Mouse (Mus musculus): ENCODE results near the gene Ifit2. TPM values are rescaled to one million over a fixed set of nuclear protein-coding genes. Genes with fewer than 3 reads are reported as not detected.

The Ifit2 gene
- polyA plus RNA-seq, 1 experiment, result 4.0 TPM

- Histone ChIP-seq H3K36me3 (ENCODE audit: control insufficient read depth, insufficient read depth, low read length) (no peaks in the 10 kb centered on the region; the same call in 1 of the 2 replicates), H3K27ac (ENCODE audit: insufficient read depth, low read depth, low read length) (peak overlapping the region; percentile 75), H3K4me3 (ENCODE audit: insufficient read depth, low read depth, low read length) (no peak overlapping the region), H3K4me1 (ENCODE audit: control insufficient read depth, insufficient read depth, low read length) (peaks cover 46% of the 10 kb centered on the region), H3K27me3 (replicated peaks; ENCODE audit: control insufficient read depth, insufficient read depth, low read length) (no peaks in the 10 kb centered on the region)
- TF ChIP-seq POLR2A (IDR thresholded peaks at IDR 0.05; ENCODE audit: low read depth, low read length) (no peak), CTCF (conservative IDR thresholded peaks at IDR 0.05; ENCODE audit: insufficient read depth, insufficient read length, low read depth, low read length) (no peak)
- peak; percentile 51 for DNase-seq
- WGBS, result 41% methylated on average over 3 of the region's 3 CpGs
Measured at GRCm38 (mm10) chr19:34517197-34517596, 33.3 kb upstream of the Ifit2 start.

DNA sequence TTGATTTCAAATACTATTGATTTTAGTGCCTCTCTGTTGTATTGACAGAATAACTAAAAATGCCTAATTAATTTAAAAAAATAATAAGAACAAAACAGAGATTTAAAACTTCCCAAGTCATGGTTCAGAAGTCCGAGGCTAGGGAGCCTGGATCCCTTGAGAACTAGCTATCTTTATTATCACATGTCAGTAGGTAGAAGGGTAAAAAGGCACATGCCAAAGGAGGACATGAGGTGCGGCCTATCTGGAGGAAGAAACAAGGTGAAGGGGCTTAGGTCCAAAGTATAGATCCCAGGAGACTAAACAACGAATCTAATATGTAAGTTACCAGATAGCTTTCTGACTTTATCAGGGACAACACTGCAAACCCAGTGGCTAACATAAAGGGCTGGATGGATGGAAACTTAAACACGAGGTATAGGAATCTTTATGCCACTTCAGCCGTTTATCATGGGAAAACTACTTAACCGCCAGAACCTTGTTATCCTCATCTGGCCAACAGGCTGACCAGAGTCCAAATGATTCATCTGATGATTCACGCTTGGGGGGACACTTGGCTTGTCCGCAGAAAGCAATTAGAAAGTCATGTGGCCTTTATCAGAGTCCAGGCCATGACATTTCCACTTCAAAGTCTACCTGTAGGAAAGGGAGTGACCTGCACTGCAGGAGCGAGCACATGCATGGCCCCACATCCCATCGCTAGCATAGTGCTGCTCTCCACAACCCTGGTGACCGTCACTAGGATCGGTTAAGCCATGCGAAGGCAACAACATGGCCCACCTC, 32.5 kb upstream of the Ifit2 start:
- Histone ChIP-seq H3K4me3 (ENCODE audit: insufficient read depth, low read depth, low read length) (no peak overlapping the region), H3K27me3 (replicated peaks; ENCODE audit: control insufficient read depth, insufficient read depth, low read length) (no peaks in the 10 kb centered on the region), H3K27ac (ENCODE audit: insufficient read depth, low read depth, low read length) (peak overlapping the region; percentile 96), H3K4me1 (ENCODE audit: control insufficient read depth, insufficient read depth, low read length) (peaks cover 46% of the 10 kb centered on the region), H3K36me3 (ENCODE audit: control insufficient read depth, insufficient read depth, low read length) (no peaks in the 10 kb centered on the region; the same call in 1 of the 2 replicates)
- WGBS, result 60% methylated on average over 13 of the region's 13 CpGs
- peak; percentile 90 for DNase-seq
- TF ChIP-seq CTCF (conservative IDR thresholded peaks at IDR 0.05; ENCODE audit: insufficient read depth, insufficient read length, low read depth, low read length) (no peak), POLR2A (IDR thresholded peaks at IDR 0.05; ENCODE audit: low read depth, low read length) (no peak)

- WGBS, result 27% methylated on average over 3 of the region's 3 CpGs
- Histone ChIP-seq H3K4me1 (ENCODE audit: control insufficient read depth, insufficient read depth, low read length) (peaks cover 46% of the 10 kb centered on the region), H3K36me3 (ENCODE audit: control insufficient read depth, insufficient read depth, low read length) (no peaks in the 10 kb centered on the region; the same call in 1 of the 2 replicates), H3K27ac (ENCODE audit: insufficient read depth, low read depth, low read length) (peak overlapping the region; percentile 96), H3K27me3 (replicated peaks; ENCODE audit: control insufficient read depth, insufficient read depth, low read length) (no peaks in the 10 kb centered on the region), H3K4me3 (ENCODE audit: insufficient read depth, low read depth, low read length) (no peak overlapping the region)
- peak; percentile 65 for DNase-seq
- TF ChIP-seq CTCF (conservative IDR thresholded peaks at IDR 0.05; ENCODE audit: insufficient read depth, insufficient read length, low read depth, low read length) (no peak), POLR2A (IDR thresholded peaks at IDR 0.05; ENCODE audit: low read depth, low read length) (no peak)
Measured at GRCm38 (mm10) chr19:34518786-34519185, 31.7 kb upstream of the Ifit2 start.

GRCm38 (mm10) chr19:34519646-34520045, 30.8 kb upstream of the Ifit2 start:
- 48% methylated on average over 3 of the region's 3 CpGs for WGBS
- peak; percentile 63 for DNase-seq
- Histone ChIP-seq H3K4me1 (ENCODE audit: control insufficient read depth, insufficient read depth, low read length) (peaks cover 46% of the 10 kb centered on the region), H3K27me3 (replicated peaks; ENCODE audit: control insufficient read depth, insufficient read depth, low read length) (no peaks in the 10 kb centered on the region), H3K27ac (ENCODE audit: insufficient read depth, low read depth, low read length) (peak overlapping the region; percentile 96), H3K4me3 (ENCODE audit: insufficient read depth, low read depth, low read length) (no peak overlapping the region), H3K36me3 (ENCODE audit: control insufficient read depth, insufficient read depth, low read length) (no peaks in the 10 kb centered on the region; the same call in 1 of the 2 replicates)
- TF ChIP-seq POLR2A (IDR thresholded peaks at IDR 0.05; ENCODE audit: low read depth, low read length) (no peak), CTCF (conservative IDR thresholded peaks at IDR 0.05; ENCODE audit: insufficient read depth, insufficient read length, low read depth, low read length) (no peak)

GRCm38 (mm10) chr19:34520051-34520450, 30.4 kb upstream of the Ifit2 start:
- H3K27ac ChIP-seq (ENCODE audit: insufficient read depth, low read depth, low read length), result peak overlapping the region; percentile 87
- H3K27me3 ChIP-seq (replicated peaks; ENCODE audit: control insufficient read depth, insufficient read depth, low read length), result no peaks in the 10 kb centered on the region
- no peaks in the 10 kb centered on the region; the same call in 1 of the 2 replicates for H3K36me3 ChIP-seq (ENCODE audit: control insufficient read depth, insufficient read depth, low read length)
- peaks cover 46% of the 10 kb centered on the region for H3K4me1 ChIP-seq (ENCODE audit: control insufficient read depth, insufficient read depth, low read length)
- no peak overlapping the region for H3K4me3 ChIP-seq (ENCODE audit: insufficient read depth, low read depth, low read length)
- WGBS, result 36% methylated on average over 4 of the region's 4 CpGs
- TF ChIP-seq POLR2A (IDR thresholded peaks at IDR 0.05; ENCODE audit: low read depth, low read length), result no peak
- TF ChIP-seq CTCF (conservative IDR thresholded peaks at IDR 0.05; ENCODE audit: insufficient read depth, insufficient read length, low read depth, low read length), result no peak
- DNase-seq, result peak; percentile 76

DNA sequence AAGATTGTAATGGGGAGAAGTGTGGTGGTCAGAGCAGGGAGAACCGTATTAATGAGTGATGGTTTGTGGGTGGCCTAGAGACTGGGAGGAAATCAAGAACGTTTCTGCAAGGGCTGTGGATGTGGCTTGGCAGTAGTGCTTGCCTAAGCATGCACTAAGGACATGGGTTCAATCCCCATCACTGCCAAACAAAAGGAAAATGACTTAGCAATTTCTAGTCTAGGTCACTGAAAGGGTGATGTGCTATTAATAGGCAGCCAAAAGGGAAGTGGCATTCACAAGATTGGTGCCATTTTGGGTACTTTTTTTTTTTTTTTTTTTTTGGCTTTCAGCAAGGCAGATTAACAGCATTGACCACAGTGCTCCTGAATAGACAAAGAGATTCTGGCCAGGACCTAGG, 29.1 kb upstream of the Ifit2 start:
- DNase-seq, result peak; percentile 36
- 60% methylated on average over 2 of the region's 2 CpGs for WGBS
- H3K27ac ChIP-seq (ENCODE audit: insufficient read depth, low read depth, low read length), result peak overlapping the region; percentile 66
- H3K4me3 ChIP-seq (ENCODE audit: insufficient read depth, low read depth, low read length), result no peak overlapping the region
- TF ChIP-seq CTCF (conservative IDR thresholded peaks at IDR 0.05; ENCODE audit: insufficient read depth, insufficient read length, low read depth, low read length) (no peak), POLR2A (IDR thresholded peaks at IDR 0.05; ENCODE audit: low read depth, low read length) (no peak)
- peaks cover 38% of the 10 kb centered on the region for H3K4me1 ChIP-seq (ENCODE audit: control insufficient read depth, insufficient read depth, low read length)
- H3K36me3 ChIP-seq (ENCODE audit: control insufficient read depth, insufficient read depth, low read length), result no peaks in the 10 kb centered on the region; the same call in 1 of the 2 replicates
- no peaks in the 10 kb centered on the region for H3K27me3 ChIP-seq (replicated peaks; ENCODE audit: control insufficient read depth, insufficient read depth, low read length)

- H3K4me1 ChIP-seq (ENCODE audit: control insufficient read depth, insufficient read depth, low read length), result peaks cover 34% of the 10 kb centered on the region
- WGBS, result 88% methylated on average over 1 of the region's 1 CpGs
- TF ChIP-seq POLR2A (IDR thresholded peaks at IDR 0.05; ENCODE audit: low read depth, low read length), result no peak
- TF ChIP-seq CTCF (conservative IDR thresholded peaks at IDR 0.05; ENCODE audit: insufficient read depth, insufficient read length, low read depth, low read length), result no peak
- H3K4me3 ChIP-seq (ENCODE audit: insufficient read depth, low read depth, low read length), result no peak overlapping the region
- no peaks in the 10 kb centered on the region for H3K27me3 ChIP-seq (replicated peaks; ENCODE audit: control insufficient read depth, insufficient read depth, low read length)
- DNase-seq, result no peak
- peak overlapping the region; percentile 66 for H3K27ac ChIP-seq (ENCODE audit: insufficient read depth, low read depth, low read length)
- no peaks in the 10 kb centered on the region; the same call in 1 of the 2 replicates for H3K36me3 ChIP-seq (ENCODE audit: control insufficient read depth, insufficient read depth, low read length)
Measured at GRCm38 (mm10) chr19:34521978-34522377, 28.5 kb upstream of the Ifit2 start.
